Comparison of ENCODE assay signal across 18 mouse cellular contexts in genomic region chr5:147060024-147060423, GRCm38 (mm10). TPM values are rescaled to one million over a fixed set of nuclear protein-coding genes. Genes with fewer than 3 reads are reported as not detected.
DNase-seq lines count a peak whose midpoint lies in the region; ATAC-seq and TF ChIP-seq lines count a peak whose summit lies in the region.
"Had no signal": no experiment of that assay in that cellular context is flagged by ENCODE, and none has a peak within 500 bp of the region (broad histone marks: within the 10 kb centered on the region; RNA-seq: fewer than 3 reads in every experiment).

No protein-coding gene starts in this region.

- peak overlapping the region; percentile 98 for H3K4me2 ChIP-seq in CH12.LX (ENCODE audit: insufficient read depth, low read depth, poor library complexity, severe bottlenecking)
- H3K4me2 ChIP-seq in midbrain, embryonic 16.5 days (ENCODE audit: low read length) = no peak overlapping the region
- H3K4me2 ChIP-seq: heart, embryonic 13.5 days had no signal

- peaks cover 0 to 10% of the 10 kb centered on the region in 2 experiments for H3K36me3 ChIP-seq in CH12.LX (replicated peaks in 1 of 2; ENCODE audit: control insufficient read depth in 1 of 2, insufficient read depth in 1 of 2, low read length in 1 of 2)
- no peaks in the 10 kb centered on the region for H3K36me3 ChIP-seq in midbrain, embryonic 16.5 days (ENCODE audit: control insufficient read depth, insufficient read depth, low read length)
- H3K36me3 ChIP-seq: forebrain, embryonic 10.5 days; heart, embryonic 13.5 days; limb, embryonic 10.5 days had no signal

- TF ChIP-seq POLR2A in CH12.LX (IDR thresholded peaks at IDR 0.05; ENCODE audit: low read depth, low read length) = peak; percentile 59

- TF ChIP-seq RAD21 in CH12.LX (IDR thresholded peaks at IDR 0.05; ENCODE audit: low read depth, low read length) = no peak

- in situ Hi-C loops in CH12.LX (cut with MboI; ENCODE audit: low pct_ligation_motif_present, low pct_unique_long_range_greater_than_20kb, low sequenced_read_pairs) = no loop called here

- H3K27me3 ChIP-seq in CH12.LX (replicated peaks) = no peaks in the 10 kb centered on the region
- H3K27me3 ChIP-seq in midbrain, embryonic 16.5 days (ENCODE audit: control insufficient read depth, insufficient read depth, low read depth, low read length) = no peaks in the 10 kb centered on the region
- H3K27me3 ChIP-seq: heart, embryonic 13.5 days had no signal

- H3K9me3 ChIP-seq in CH12.LX (replicated peaks; ENCODE audit: low read length) = no peaks in the 10 kb centered on the region
- H3K9me3 ChIP-seq in midbrain, embryonic 16.5 days (replicated peaks; ENCODE audit: control insufficient read depth, low read length, poor library complexity, severe bottlenecking) = no peaks in the 10 kb centered on the region
- H3K9me3 ChIP-seq: forebrain, embryonic 10.5 days; heart, embryonic 13.5 days; limb, embryonic 10.5 days had no signal

- peak overlapping the region in 2 of 3 experiments; percentile 46 to 79 for H3K4me3 ChIP-seq in CH12.LX (replicated peaks in 1 of 3; ENCODE audit: low read depth in 2 of 3, low read length in 2 of 3, poor library complexity in 1 of 3)
- H3K4me3 ChIP-seq in midbrain, embryonic 16.5 days (ENCODE audit: low read depth, low read length) = no peak overlapping the region
- H3K4me3 ChIP-seq: forebrain, embryonic 10.5 days; heart, embryonic 13.5 days; left cerebral cortex, adult 2 months; limb, embryonic 10.5 days had no signal

- H3K79me2 ChIP-seq in CH12.LX (replicated peaks; ENCODE audit: control insufficient read depth, extremely low read depth, insufficient read depth, poor library complexity, severe bottlenecking) = peaks cover 77% of the 10 kb centered on the region

- 87% methylated on average over 2 of the region's 2 CpGs for WGBS in midbrain, embryonic 16.5 days

- peak; percentile 90 for DNase-seq in A20 (ENCODE audit: low read depth, low spot score)
- DNase-seq in CH12.LX (ENCODE audit: extremely low read depth) = peak; percentile 82
- peak; percentile 22 for DNase-seq in induced T-regulatory cell, adult 2 months (ENCODE audit: low read depth)
- peak; percentile 23 to 29 for DNase-seq in thymus, adult 18-20 months
- DNase-seq in gastrocnemius, adult 8-10 months (ENCODE audit: low spot score in 2 of 2) = no peak
- DNase-seq in adrenal gland, adult 18-20 months (ENCODE audit: low spot score in 2 of 2) = no peak
- DNase-seq in left cerebral cortex, postnatal 4 days = no peak
- DNase-seq: adrenal gland, postnatal 10 days; cerebellum, adult 11 months; forebrain, postnatal 0 days; kidney, adult 18-20 months; kidney, postnatal 25 days; liver, postnatal 0 days had no signal

- H3K9ac ChIP-seq in CH12.LX (ENCODE audit: insufficient read depth, low read depth) = peak overlapping the region; percentile 93
- H3K9ac ChIP-seq in midbrain, embryonic 16.5 days (ENCODE audit: low read depth, low read length) = no peak overlapping the region
- H3K9ac ChIP-seq: forebrain, postnatal 0 days; heart, embryonic 13.5 days; liver, postnatal 0 days had no signal

- peaks cover 15 to 72% of the 10 kb centered on the region in 2 experiments for H3K4me1 ChIP-seq in CH12.LX (ENCODE audit: control insufficient read depth in 1 of 2, insufficient read depth in 2 of 2)
- H3K4me1 ChIP-seq in midbrain, embryonic 16.5 days (ENCODE audit: control insufficient read depth, insufficient read depth, low read length) = no peaks in the 10 kb centered on the region; the same call in 1 of the 2 replicates
- H3K4me1 ChIP-seq: forebrain, embryonic 10.5 days; limb, embryonic 10.5 days had no signal

- ATAC-seq in midbrain, embryonic 16.5 days = no peak
- ATAC-seq: forebrain, postnatal 0 days had no signal

- intact Hi-C loops in left cerebral cortex, postnatal 4 days (cut with DNase I) = no loop called here

- H3K27ac ChIP-seq in CH12.LX (ENCODE audit: insufficient read depth, low read depth) = peak overlapping the region; percentile 90
- no peak overlapping the region for H3K27ac ChIP-seq in midbrain, embryonic 16.5 days (ENCODE audit: low read length)
- H3K27ac ChIP-seq: forebrain, embryonic 10.5 days; heart, embryonic 13.5 days; left cerebral cortex, adult 2 months; limb, embryonic 10.5 days had no signal

- TF ChIP-seq EP300 in CH12.LX (IDR thresholded peaks at IDR 0.05; ENCODE audit: low read length) = no peak

- TF ChIP-seq CTCF in CH12.LX (conservative IDR thresholded peaks at IDR 0.05 in 1 of 2, IDR thresholded peaks at IDR 0.05 in 1 of 2; ENCODE audit: low read depth in 2 of 2, low read length in 2 of 2) = no peak

- dilution Hi-C loops in CH12.LX (cut with MboI; ENCODE audit: extremely low pct_ligation_motif_present, extremely low pct_unique_long_range_greater_than_20kb, low sequenced_read_pairs) = no loop called here

TF ChIP-seq in CH12.LX, 34 proteins besides CTCF, POLR2A, EP300 and RAD21:
- TF ChIP-seq TBP (conservative IDR thresholded peaks at IDR 0.05; ENCODE audit: low read depth, low read length) (peak; percentile 53; the same call in 1 of the 2 replicates), GABPA (IDR thresholded peaks at IDR 0.05; ENCODE audit: insufficient replicate concordance, low read depth, low read length) (no peak), NRF1 (IDR thresholded peaks at IDR 0.05; ENCODE audit: low read depth, low read length) (peak; percentile 59), ZNF384 (IDR thresholded peaks at IDR 0.05; ENCODE audit: low read depth, low read length) (no peak), NELFE (IDR thresholded peaks at IDR 0.05; ENCODE audit: low read depth, low read length) (no peak)
TF ChIP-seq in CH12.LX: peak in this region for 2.

RNA-seq across cellular contexts. Expression of gene Lnx2, which starts 16.4 kb away (rescaled TPM):
- total RNA-seq in CH12.LX (2012; rRNA removed) (25.6 and 30.1 TPM in 2 replicates), CH12.LX (2014; rRNA removed) (19.4 and 20.3 TPM in 2 replicates)
- polyA plus RNA-seq in CH12.LX (2012; ENCODE audit: insufficient read length, low read depth) = 18.8 and 22.9 TPM in 2 replicates
- 4.5 and 5.0 TPM in 2 replicates for polyA plus RNA-seq in midbrain, embryonic 16.5 days (2015; fragmentation: Nextera tagmentation; extraction: Ambion mirVana)
- 1 to 10 TPM; 1.8 to 2.0 (median 1.9) TPM for total RNA-seq in gastrocnemius, adult 8-10 months (2022)
- total RNA-seq in adrenal gland, adult 18-20 months (2021) = 10 to 100 TPM; 10.2 to 11.5 TPM
- 10 to 100 TPM in 1 of 2 experiments, 1 to 10 TPM in 1; 9.7 to 10.7 TPM for total RNA-seq in left cerebral cortex, postnatal 4 days (2021)

RNA-seq across cellular contexts. Expression of gene Polr1d, which starts 16.8 kb away (rescaled TPM):
- 293 and 334 TPM in 2 replicates for total RNA-seq in CH12.LX (2012; rRNA removed)
- total RNA-seq in CH12.LX (2014; rRNA removed) = 354 and 381 TPM in 2 replicates
- 300 and 322 TPM in 2 replicates for polyA plus RNA-seq in CH12.LX (2012; ENCODE audit: insufficient read length, low read depth)
- polyA plus RNA-seq in midbrain, embryonic 16.5 days (2015; fragmentation: Nextera tagmentation; extraction: Ambion mirVana) = 87.6 and 89.7 TPM in 2 replicates
- 10 to 100 TPM; 81.9 to 91.0 (median 83.4) TPM for total RNA-seq in gastrocnemius, adult 8-10 months (2022)
- total RNA-seq in adrenal gland, adult 18-20 months (2021) = 100 to 1,000 TPM; 128 to 132 TPM
- 10 to 100 TPM; 93.0 to 96.0 TPM for total RNA-seq in left cerebral cortex, postnatal 4 days (2021)

Comparison
In these comparisons a context has a peak if more than half of its experiments do, and no peak if none do; other contexts are left out.
1. DNase-seq: peak in A20 (single experiment), CH12.LX (single experiment), induced T-regulatory cell, adult 2 months (single experiment) and thymus, adult 18-20 months (2 of 2); none in gastrocnemius, adult 8-10 months (0 of 2), adrenal gland, adult 18-20 months (0 of 2) and left cerebral cortex, postnatal 4 days (single experiment).